27 mouse cellular contexts compared by ENCODE assay signal in genomic region chr5:61646711-61647110, GRCm38 (mm10).
DNase-seq lines count a peak whose midpoint lies in the region; ATAC-seq and TF ChIP-seq lines count a peak whose summit lies in the region.
"Had no signal": no experiment of that assay in that cellular context is flagged by ENCODE, and none has a peak within 500 bp of the region (broad histone marks: within the 10 kb centered on the region; RNA-seq: fewer than 3 reads in every experiment).

No protein-coding gene starts in this region.

- TF ChIP-seq CTCF in hindbrain, postnatal 0 days (IDR thresholded peaks at IDR 0.05; ENCODE audit: low read depth), result no peak
- no peak for TF ChIP-seq CTCF in thymus, adult 2 months (IDR thresholded peaks at IDR 0.05; ENCODE audit: borderline replicate concordance, control insufficient read depth, extremely low read depth, insufficient read depth, low read length, poor library complexity)

- intact Hi-C loops in left cerebral cortex, postnatal 10 days (cut with DNase I), result no loop called here

- H3K4me3 ChIP-seq in hindbrain, postnatal 0 days (ENCODE audit: low read length), result no peak overlapping the region
- H3K4me3 ChIP-seq in hindbrain, embryonic 13.5 days, result no peak overlapping the region
- H3K4me3 ChIP-seq in thymus, adult 2 months (ENCODE audit: control insufficient read depth, insufficient read depth, low read length), result no peak overlapping the region
- H3K4me3 ChIP-seq: erythroblast, embryonic 14.5 days; forebrain, embryonic 12.5 days; hindbrain, embryonic 10.5 days; intestine, embryonic 15.5 days; limb, embryonic 12.5 days; liver, embryonic 15.5 days; lung, embryonic 15.5 days; megakaryocyte, embryonic 14.5 days; midbrain, embryonic 12.5 days; stomach, embryonic 15.5 days had no signal

- H3K4me1 ChIP-seq in hindbrain, postnatal 0 days (ENCODE audit: insufficient read depth, low read length), result no peaks in the 10 kb centered on the region
- no peaks in the 10 kb centered on the region for H3K4me1 ChIP-seq in hindbrain, embryonic 13.5 days (replicated peaks)
- no peaks in the 10 kb centered on the region for H3K4me1 ChIP-seq in thymus, adult 2 months (replicated peaks; ENCODE audit: control insufficient read depth, insufficient read depth, low read length)
- H3K4me1 ChIP-seq: forebrain, embryonic 12.5 days; hindbrain, embryonic 10.5 days; intestine, embryonic 15.5 days; limb, embryonic 12.5 days; liver, embryonic 15.5 days; lung, embryonic 15.5 days; megakaryocyte, embryonic 14.5 days; midbrain, embryonic 12.5 days; stomach, embryonic 15.5 days had no signal

- H3K27me3 ChIP-seq in hindbrain, postnatal 0 days (ENCODE audit: insufficient read depth, low read length), result no peaks in the 10 kb centered on the region
- H3K27me3 ChIP-seq in hindbrain, embryonic 13.5 days, result no peaks in the 10 kb centered on the region
- no peaks in the 10 kb centered on the region for H3K27me3 ChIP-seq in thymus, adult 2 months (ENCODE audit: control insufficient read depth, insufficient read depth, low read length)
- H3K27me3 ChIP-seq: forebrain, embryonic 12.5 days; intestine, embryonic 15.5 days; limb, embryonic 12.5 days; liver, embryonic 15.5 days; lung, embryonic 15.5 days; megakaryocyte, embryonic 14.5 days; midbrain, embryonic 12.5 days; stomach, embryonic 15.5 days had no signal

- no peaks in the 10 kb centered on the region for H3K9me3 ChIP-seq in hindbrain, postnatal 0 days (ENCODE audit: low read length)
- H3K9me3 ChIP-seq in hindbrain, embryonic 13.5 days, result no peaks in the 10 kb centered on the region
- H3K9me3 ChIP-seq: forebrain, embryonic 12.5 days; hindbrain, embryonic 10.5 days; intestine, embryonic 15.5 days; limb, embryonic 12.5 days; liver, embryonic 15.5 days; lung, embryonic 15.5 days; megakaryocyte, embryonic 14.5 days; midbrain, embryonic 12.5 days; stomach, embryonic 15.5 days had no signal

- no peak for TF ChIP-seq POLR2A in thymus, adult 2 months (IDR thresholded peaks at IDR 0.05; ENCODE audit: control insufficient read depth, extremely low read depth, insufficient read depth, low read length, poor library complexity)

- no peak for ATAC-seq in hindbrain, postnatal 0 days
- no peak for ATAC-seq in hindbrain, embryonic 13.5 days (ENCODE audit: low FRiP score)
- ATAC-seq: hindbrain, embryonic 16.5 days; intestine, embryonic 15.5 days had no signal

- H3K27ac ChIP-seq in hindbrain, postnatal 0 days, result no peak overlapping the region
- no peak overlapping the region for H3K27ac ChIP-seq in hindbrain, embryonic 13.5 days
- H3K27ac ChIP-seq in thymus, adult 2 months (ENCODE audit: control insufficient read depth, insufficient read depth, low read length), result no peak overlapping the region
- H3K27ac ChIP-seq: forebrain, embryonic 12.5 days; hindbrain, embryonic 10.5 days; intestine, embryonic 15.5 days; limb, embryonic 12.5 days; liver, embryonic 15.5 days; lung, embryonic 15.5 days; midbrain, embryonic 12.5 days; stomach, embryonic 15.5 days had no signal

- no peak overlapping the region for H3K9ac ChIP-seq in hindbrain, postnatal 0 days (replicated peaks; ENCODE audit: low read length)
- no peak overlapping the region for H3K9ac ChIP-seq in hindbrain, embryonic 13.5 days
- H3K9ac ChIP-seq: forebrain, embryonic 12.5 days; intestine, embryonic 15.5 days; limb, embryonic 12.5 days; liver, embryonic 15.5 days; lung, embryonic 15.5 days; midbrain, embryonic 12.5 days; stomach, embryonic 15.5 days had no signal

- 48% methylated on average over 1 of the region's 1 CpGs for WGBS in hindbrain, postnatal 0 days
- 70% methylated on average over 1 of the region's 1 CpGs for WGBS in hindbrain, embryonic 13.5 days
- WGBS in thymus, adult 2 months, result 98% methylated on average over 1 of the region's 1 CpGs

- no peak overlapping the region for H3K4me2 ChIP-seq in hindbrain, postnatal 0 days (ENCODE audit: low read depth, low read length)
- no peak overlapping the region for H3K4me2 ChIP-seq in hindbrain, embryonic 13.5 days
- H3K4me2 ChIP-seq: forebrain, embryonic 12.5 days; intestine, embryonic 15.5 days; limb, embryonic 12.5 days; liver, embryonic 15.5 days; lung, embryonic 15.5 days; midbrain, embryonic 12.5 days; stomach, embryonic 15.5 days had no signal

- no peaks in the 10 kb centered on the region for H3K36me3 ChIP-seq in hindbrain, postnatal 0 days (ENCODE audit: insufficient read depth, low read length)
- no peaks in the 10 kb centered on the region for H3K36me3 ChIP-seq in hindbrain, embryonic 13.5 days
- H3K36me3 ChIP-seq in thymus, adult 2 months (ENCODE audit: control insufficient read depth, insufficient read depth, low read length), result no peaks in the 10 kb centered on the region
- H3K36me3 ChIP-seq: forebrain, embryonic 12.5 days; hindbrain, embryonic 10.5 days; intestine, embryonic 15.5 days; limb, embryonic 12.5 days; liver, embryonic 15.5 days; lung, embryonic 15.5 days; midbrain, embryonic 12.5 days; stomach, embryonic 15.5 days had no signal

- DNase-seq in hindbrain, postnatal 0 days (ENCODE audit: low spot score), result peak; percentile 3
- DNase-seq in left cerebral cortex, postnatal 10 days (ENCODE audit: extremely low spot score in 1 of 2, low spot score in 2 of 2), result peak; percentile 5 to 18
- DNase-seq in left cerebral cortex, adult 8-10 months (ENCODE audit: low spot score in 2 of 2), result no peak
- peak; percentile 4 for DNase-seq in right cerebral cortex, postnatal 14 days
- DNase-seq in right cerebral cortex, postnatal 25 days, result no peak
- no peak for DNase-seq in thymus, adult 2 months
- DNase-seq: adrenal gland, postnatal 25 days; B cell, adult 2 months; cerebellum, adult 2 months; cerebellum, postnatal 14 days; heart, postnatal 14 days; kidney, adult 9 months; layer of hippocampus, adult 9-11 months; lung, postnatal 36 days; thymus, postnatal 25 days had no signal

Comparison
In these comparisons a context has a peak if more than half of its experiments do, and no peak if none do; other contexts are left out.
1. DNase-seq: peak in hindbrain, postnatal 0 days (single experiment), left cerebral cortex, postnatal 10 days (2 of 2) and right cerebral cortex, postnatal 14 days (single experiment); none in left cerebral cortex, adult 8-10 months (0 of 2), right cerebral cortex, postnatal 25 days (single experiment) and thymus, adult 2 months (single experiment).